9 mouse cellular contexts compared by ENCODE assay signal in genomic region chr11:4001603-4002002, GRCm38 (mm10). TPM values are rescaled to one million over a fixed set of nuclear protein-coding genes. Genes with fewer than 3 reads are reported as not detected.
A peak's percentile ranks its signal among the peaks of the same experiment; 100 is the strongest.
DNase-seq lines count a peak whose midpoint lies in the region; ATAC-seq and TF ChIP-seq lines count a peak whose summit lies in the region.
"Had no signal": no experiment of that assay in that cellular context is flagged by ENCODE, and none has a peak within 500 bp of the region (broad histone marks: within the 10 kb centered on the region; RNA-seq: fewer than 3 reads in every experiment).

No protein-coding gene starts in this region.

- H3K4me3 ChIP-seq in intestine, postnatal 0 days (ENCODE audit: low read depth, low read length) = no peak overlapping the region
- no peak overlapping the region for H3K4me3 ChIP-seq in intestine, embryonic 15.5 days (replicated peaks)
- no peak overlapping the region for H3K4me3 ChIP-seq in hindbrain, embryonic 14.5 days (replicated peaks; ENCODE audit: low read length)
- H3K4me3 ChIP-seq in limb, embryonic 11.5 days (ENCODE audit: low read depth, low read length) = no peak overlapping the region
- H3K4me3 ChIP-seq: embryonic facial prominence, embryonic 15.5 days had no signal

- 0 out of 2 replicates have a peak, but pooled peaks cover 11% of the 10 kb centered on the region for H3K27me3 ChIP-seq in intestine, postnatal 0 days (replicated peaks; ENCODE audit: control insufficient read depth, insufficient read depth, low read length)
- peaks cover 21% of the 10 kb centered on the region for H3K27me3 ChIP-seq in intestine, embryonic 15.5 days (replicated peaks)
- H3K27me3 ChIP-seq in hindbrain, embryonic 14.5 days (ENCODE audit: control insufficient read depth, insufficient read depth, low read length) = peaks cover 47% of the 10 kb centered on the region
- peaks cover 20% of the 10 kb centered on the region for H3K27me3 ChIP-seq in limb, embryonic 11.5 days (ENCODE audit: control insufficient read depth, insufficient read depth, low read length)

- no peak overlapping the region for H3K27ac ChIP-seq in intestine, postnatal 0 days (ENCODE audit: low read depth, low read length)
- H3K27ac ChIP-seq in intestine, embryonic 15.5 days = no peak overlapping the region
- no peak overlapping the region for H3K27ac ChIP-seq in hindbrain, embryonic 14.5 days
- H3K27ac ChIP-seq in limb, embryonic 11.5 days (replicated peaks; ENCODE audit: low read depth, low read length) = no peak overlapping the region
- H3K27ac ChIP-seq: embryonic facial prominence, embryonic 15.5 days had no signal

- no peak overlapping the region for H3K4me2 ChIP-seq in intestine, postnatal 0 days (replicated peaks; ENCODE audit: low read depth)
- no peak overlapping the region for H3K4me2 ChIP-seq in intestine, embryonic 15.5 days (replicated peaks)
- H3K4me2 ChIP-seq in hindbrain, embryonic 14.5 days (replicated peaks) = no peak overlapping the region
- no peak overlapping the region for H3K4me2 ChIP-seq in limb, embryonic 11.5 days (ENCODE audit: low read depth, severe bottlenecking)
- H3K4me2 ChIP-seq: embryonic facial prominence, embryonic 15.5 days had no signal

- peak; percentile 49; the same call in 1 of the 2 replicates for ATAC-seq in intestine, postnatal 0 days
- no peak for ATAC-seq in intestine, embryonic 15.5 days
- ATAC-seq in hindbrain, embryonic 14.5 days (ENCODE audit: low FRiP score) = no peak; the same call in 1 of the 2 replicates
- no peak for ATAC-seq in limb, embryonic 11.5 days (ENCODE audit: insufficient number of reproducible peaks, low FRiP score, low TSS enrichment, low read depth)

- H3K9me3 ChIP-seq in intestine, postnatal 0 days (ENCODE audit: control insufficient read depth) = no peaks in the 10 kb centered on the region
- H3K9me3 ChIP-seq in intestine, embryonic 15.5 days = no peaks in the 10 kb centered on the region
- no peaks in the 10 kb centered on the region for H3K9me3 ChIP-seq in hindbrain, embryonic 14.5 days (ENCODE audit: control insufficient read depth, low read length)
- H3K9me3 ChIP-seq in limb, embryonic 11.5 days (ENCODE audit: control insufficient read depth, low read length) = no peaks in the 10 kb centered on the region
- H3K9me3 ChIP-seq: embryonic facial prominence, embryonic 15.5 days had no signal

- no peaks in the 10 kb centered on the region for H3K4me1 ChIP-seq in intestine, postnatal 0 days (replicated peaks; ENCODE audit: control insufficient read depth, insufficient read depth, low read length)
- H3K4me1 ChIP-seq in intestine, embryonic 15.5 days (replicated peaks) = peaks cover 8% of the 10 kb centered on the region; the same call in 1 of the 2 replicates
- no peaks in the 10 kb centered on the region for H3K4me1 ChIP-seq in hindbrain, embryonic 14.5 days (replicated peaks; ENCODE audit: control insufficient read depth, insufficient read depth, low read length)
- H3K4me1 ChIP-seq in limb, embryonic 11.5 days (ENCODE audit: control insufficient read depth, insufficient read depth, low read length) = peaks cover 11% of the 10 kb centered on the region

- H3K36me3 ChIP-seq in intestine, postnatal 0 days (ENCODE audit: control insufficient read depth, insufficient read depth) = peaks cover 18% of the 10 kb centered on the region; the same call in 1 of the 2 replicates
- H3K36me3 ChIP-seq in intestine, embryonic 15.5 days = peaks cover 10% of the 10 kb centered on the region; the same call in 1 of the 2 replicates
- no peaks in the 10 kb centered on the region for H3K36me3 ChIP-seq in hindbrain, embryonic 14.5 days (replicated peaks; ENCODE audit: control insufficient read depth, insufficient read depth)
- no peaks in the 10 kb centered on the region for H3K36me3 ChIP-seq in limb, embryonic 11.5 days (ENCODE audit: control insufficient read depth, insufficient read depth, low read length)
- H3K36me3 ChIP-seq: embryonic facial prominence, embryonic 15.5 days had no signal

- DNase-seq in adrenal gland, adult (ENCODE audit: inconsistent age in 2 of 2, low spot score in 1 of 2) = peak; percentile 55 to 90
- DNase-seq in embryo, embryonic 10.5 days (ENCODE audit: low spot score) = peak; percentile 82
- DNase-seq in hindbrain, embryonic 14.5 days (ENCODE audit: low spot score) = peak; percentile 80
- DNase-seq in limb, embryonic 11.5 days (ENCODE audit: low spot score) = peak; percentile 89
- DNase-seq in natural killer cell, adult 2 months (ENCODE audit: low spot score in 2 of 2) = peak; percentile 32 to 60
- DNase-seq in thymus, postnatal 0 days (ENCODE audit: low spot score) = peak; percentile 62

- H3K9ac ChIP-seq in intestine, postnatal 0 days (ENCODE audit: low read depth, low read length) = no peak overlapping the region
- no peak overlapping the region for H3K9ac ChIP-seq in intestine, embryonic 15.5 days
- no peak overlapping the region for H3K9ac ChIP-seq in hindbrain, embryonic 14.5 days
- no peak overlapping the region for H3K9ac ChIP-seq in limb, embryonic 11.5 days (ENCODE audit: low read length)
- H3K9ac ChIP-seq: embryonic facial prominence, embryonic 15.5 days had no signal

- peak; percentile 87 for TF ChIP-seq CTCF in intestine, postnatal 0 days (IDR thresholded peaks at IDR 0.05; ENCODE audit: low read depth)

- WGBS in intestine, postnatal 0 days = 6% methylated on average over 5 of the region's 5 CpGs
- 7% methylated on average over 5 of the region's 5 CpGs for WGBS in intestine, embryonic 15.5 days
- 7% methylated on average over 5 of the region's 5 CpGs for WGBS in hindbrain, embryonic 14.5 days
- WGBS in limb, embryonic 11.5 days = 11% methylated on average over 5 of the region's 5 CpGs

RNA-seq across cellular contexts. Expression of gene Gal3st1, which starts 18.2 kb away (rescaled TPM):
- 30.4 and 30.6 TPM in 2 replicates for polyA plus RNA-seq in intestine, postnatal 0 days (2015; fragmentation: Nextera tagmentation; extraction: Ambion mirVana)
- 26.0 and 27.0 TPM in 2 replicates for polyA plus RNA-seq in intestine, embryonic 15.5 days (2015; fragmentation: Nextera tagmentation; extraction: Ambion mirVana)
- polyA plus RNA-seq in hindbrain, embryonic 14.5 days (2014; fragmentation: Nextera tagmentation; extraction: Ambion mirVana) = 8.1 and 9.1 TPM in 2 replicates
- polyA plus RNA-seq in limb, embryonic 11.5 days (2014; fragmentation: Nextera tagmentation; extraction: Ambion mirVana) = 2.6 and 3.2 TPM in 2 replicates
- polyA plus RNA-seq in thymus, postnatal 0 days (2015; fragmentation: Nextera tagmentation; extraction: Ambion mirVana) = 0.17 and 0.39 TPM in 2 replicates

RNA-seq across cellular contexts. Expression of gene 4930556J24Rik, which starts 25.0 kb away (rescaled TPM):
- 0.13 and 0.16 TPM in 2 replicates for polyA plus RNA-seq in intestine, postnatal 0 days (2015; fragmentation: Nextera tagmentation; extraction: Ambion mirVana)
- not detected in 2 replicates for polyA plus RNA-seq in intestine, embryonic 15.5 days (2015; fragmentation: Nextera tagmentation; extraction: Ambion mirVana)
- polyA plus RNA-seq in hindbrain, embryonic 14.5 days (2014; fragmentation: Nextera tagmentation; extraction: Ambion mirVana) = 0.23 TPM in 2 replicates
- polyA plus RNA-seq in limb, embryonic 11.5 days (2014; fragmentation: Nextera tagmentation; extraction: Ambion mirVana) = not detected in 2 replicates
- 0.10 TPM in 1 of 2 replicates, not detected in the other for polyA plus RNA-seq in thymus, postnatal 0 days (2015; fragmentation: Nextera tagmentation; extraction: Ambion mirVana)

RNA-seq across cellular contexts. Expression of gene Sec14l4, which starts 29.7 kb away (rescaled TPM):
- 0.05 and 0.13 TPM in 2 replicates for polyA plus RNA-seq in intestine, postnatal 0 days (2015; fragmentation: Nextera tagmentation; extraction: Ambion mirVana)
- 0.52 and 0.63 TPM in 2 replicates for polyA plus RNA-seq in intestine, embryonic 15.5 days (2015; fragmentation: Nextera tagmentation; extraction: Ambion mirVana)
- polyA plus RNA-seq in hindbrain, embryonic 14.5 days (2014; fragmentation: Nextera tagmentation; extraction: Ambion mirVana) = not detected in 2 replicates
- not detected in 2 replicates for polyA plus RNA-seq in limb, embryonic 11.5 days (2014; fragmentation: Nextera tagmentation; extraction: Ambion mirVana)
- 0.08 and 0.27 TPM in 2 replicates for polyA plus RNA-seq in thymus, postnatal 0 days (2015; fragmentation: Nextera tagmentation; extraction: Ambion mirVana)

RNA-seq across cellular contexts. Expression of gene Pes1, which starts 37.8 kb away (rescaled TPM):
- polyA plus RNA-seq in intestine, postnatal 0 days (2015; fragmentation: Nextera tagmentation; extraction: Ambion mirVana) = 27.6 and 31.8 TPM in 2 replicates
- 81.3 and 84.1 TPM in 2 replicates for polyA plus RNA-seq in intestine, embryonic 15.5 days (2015; fragmentation: Nextera tagmentation; extraction: Ambion mirVana)
- 45.1 and 48.0 TPM in 2 replicates for polyA plus RNA-seq in hindbrain, embryonic 14.5 days (2014; fragmentation: Nextera tagmentation; extraction: Ambion mirVana)
- 81.9 and 87.4 TPM in 2 replicates for polyA plus RNA-seq in limb, embryonic 11.5 days (2014; fragmentation: Nextera tagmentation; extraction: Ambion mirVana)
- polyA plus RNA-seq in thymus, postnatal 0 days (2015; fragmentation: Nextera tagmentation; extraction: Ambion mirVana) = 54.9 and 66.4 TPM in 2 replicates
